Mouse (Mus musculus) monocyte, adult 2 months (primary cell): Measurements from ENCODE around the gene Hsd11b1.
A peak's percentile ranks its signal among the peaks of the same experiment; 100 is the strongest.

Experiments
- DNase-seq, 2 experiments: peaks; one replicate each; pipeline ENCODE4 v3.0.0; 2022; ENCODE audit warnings: low spot score in 2 of 2, low read depth in 1 of 2

Hsd11b1 gene

GRCm38 (mm10) chr1:193205431-193205830 is 58.4 kb downstream of the Hsd11b1 start:
- DNase-seq: no peak

DNA sequence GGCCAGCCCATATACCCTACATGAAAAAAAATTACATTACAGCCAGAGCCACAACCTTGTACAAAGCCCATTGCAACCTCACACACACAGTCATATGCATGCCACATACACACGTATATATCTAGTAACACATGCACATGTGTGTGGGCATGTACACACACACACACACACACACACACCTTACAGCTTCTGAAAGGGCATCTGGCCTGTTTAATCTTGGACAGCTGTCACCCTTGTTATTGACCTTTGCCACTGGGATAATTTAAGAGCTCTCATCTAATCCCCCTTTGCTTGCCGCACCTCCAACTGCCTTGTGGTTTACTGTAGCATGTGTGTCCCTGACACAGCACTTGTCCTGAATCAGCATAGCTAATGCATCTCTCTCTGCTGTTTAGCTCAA is 60.1 kb downstream of the Hsd11b1 start:
- no peak for DNase-seq

- peak; percentile 73 to 78 for DNase-seq
Measured at GRCm38 (mm10) chr1:193201383-193201778, 62.5 kb downstream of the Hsd11b1 start, which contains the start of gene Traf3ip3. Gene Traf3ip3 (minus strand): TSS chr1:193201703.

GRCm38 (mm10) chr1:193200640-193201382 is 63.1 kb downstream of the Hsd11b1 start:
- peak in 1 of 2 experiments; percentile 40 for DNase-seq

DNA sequence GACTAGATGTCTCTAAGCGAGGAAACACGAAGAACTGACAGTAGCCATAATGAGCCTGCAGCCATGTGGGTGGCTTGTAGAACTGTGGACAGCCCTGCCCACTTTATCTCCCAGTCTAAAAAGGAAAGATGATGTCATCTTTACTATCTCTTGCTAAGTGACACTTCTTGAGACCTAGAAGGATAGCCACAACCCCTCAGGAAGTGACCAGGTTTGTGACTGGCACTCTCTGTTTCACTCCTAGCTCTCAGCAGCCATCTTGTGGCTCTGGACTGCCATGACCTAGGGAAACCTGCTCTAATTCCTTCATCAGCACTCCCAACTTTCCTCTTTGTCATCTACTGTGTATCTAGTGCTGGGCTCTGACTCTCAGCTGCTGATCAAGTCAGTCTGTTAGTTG is 65.6 kb downstream of the Hsd11b1 start:
- no peak for DNase-seq

DNA sequence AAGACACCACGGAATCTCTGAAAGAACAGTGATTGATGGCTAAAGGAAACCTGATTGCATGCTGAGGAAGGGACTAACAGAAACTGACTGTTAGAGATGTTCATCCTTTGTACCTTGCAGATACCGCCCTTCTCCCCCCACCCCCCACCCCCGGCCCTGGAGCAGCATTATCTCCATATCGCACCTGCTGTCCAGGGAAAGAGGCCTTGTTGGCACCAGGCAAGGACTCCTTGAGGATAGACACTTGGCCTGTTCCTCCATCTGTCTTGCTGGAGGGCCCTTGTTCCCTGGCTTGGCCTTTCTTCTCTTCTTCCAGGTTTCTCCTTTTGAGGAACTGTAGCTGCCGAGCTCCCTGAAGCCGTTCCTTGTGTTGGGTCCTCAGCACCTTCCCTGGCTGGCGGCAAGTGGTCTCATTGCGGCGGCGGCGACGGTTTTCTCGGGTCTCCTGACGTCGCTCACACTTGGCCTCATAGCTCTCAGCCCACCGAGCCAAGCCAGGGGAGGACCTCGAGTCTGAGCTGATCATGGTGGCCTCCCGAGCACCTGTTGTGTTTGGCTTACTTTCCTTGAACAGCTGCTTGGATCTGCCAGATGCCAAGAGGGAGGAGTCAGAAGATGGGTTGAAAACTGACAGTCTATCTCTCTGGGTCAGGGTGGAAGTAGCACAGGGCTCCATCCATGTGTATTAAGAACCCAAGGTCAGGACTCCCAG is 66.2 kb downstream of the Hsd11b1 start:
- DNase-seq: no peak

DNA sequence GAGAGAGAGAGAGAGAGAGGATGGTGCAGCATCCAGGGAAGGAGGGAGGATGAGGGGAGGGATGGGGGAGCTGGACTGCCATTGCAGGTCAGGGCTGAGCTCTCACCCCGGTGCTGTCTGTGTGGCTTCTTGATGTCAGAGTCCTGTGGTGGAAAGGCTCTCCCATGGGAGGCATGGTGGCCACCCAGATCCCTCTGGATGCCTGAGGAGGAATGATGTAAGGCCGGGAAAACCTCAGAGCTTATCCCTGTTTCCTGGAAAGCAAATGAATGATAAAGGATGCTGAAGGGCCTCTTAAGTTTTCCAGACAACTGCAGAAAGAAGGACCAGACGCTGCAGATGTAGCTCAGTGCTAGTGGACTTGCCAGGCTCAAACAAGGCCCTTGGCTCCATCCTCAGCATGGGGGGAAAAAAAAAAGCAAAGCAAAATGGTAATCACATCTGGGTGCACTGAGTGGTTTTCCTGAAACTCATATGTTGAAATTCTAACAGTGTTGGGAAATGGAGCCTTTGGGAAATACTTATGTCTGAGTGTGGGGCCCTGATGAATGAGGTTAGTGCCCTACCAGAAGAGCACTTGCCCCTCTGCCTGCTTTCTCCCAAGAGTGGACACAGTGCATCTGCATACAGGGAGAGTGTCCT is 68.6 kb downstream of the Hsd11b1 start:
- no peak for DNase-seq

- DNase-seq: no peak
Measured at GRCm38 (mm10) chr1:193194416-193195140, 69.3 kb downstream of the Hsd11b1 start.

DNA sequence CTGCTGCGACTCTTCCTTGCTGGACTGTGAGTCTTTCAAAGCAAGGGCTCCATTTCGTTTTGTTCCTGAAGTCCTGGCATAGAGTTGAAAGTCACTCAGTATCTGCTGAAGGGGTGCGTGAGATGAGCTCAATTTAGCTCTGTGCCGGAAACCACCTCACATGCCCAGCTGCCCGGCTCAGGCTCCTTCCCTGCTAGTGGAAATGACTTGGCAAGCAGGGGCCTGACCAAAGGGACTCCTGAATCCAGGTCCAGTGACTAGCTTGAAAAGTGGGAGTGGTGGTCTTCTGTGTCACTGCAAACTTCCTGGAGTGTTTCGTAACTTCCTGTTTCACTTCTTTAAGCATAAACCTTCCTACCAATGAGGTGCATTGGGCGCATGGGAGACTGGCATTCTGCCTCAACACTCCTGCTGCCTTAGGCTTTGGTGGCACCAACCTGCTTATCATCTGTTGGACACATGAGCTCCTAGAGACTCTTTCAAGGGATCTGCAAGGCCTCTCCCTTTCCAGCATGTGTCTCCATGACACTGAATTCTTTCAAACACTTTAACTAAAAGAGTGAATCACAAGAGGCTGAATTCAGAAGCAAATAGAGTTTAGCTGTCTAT is 72.1 kb downstream of the Hsd11b1 start:
- peak in 1 of 2 experiments; percentile 13 for DNase-seq

DNA sequence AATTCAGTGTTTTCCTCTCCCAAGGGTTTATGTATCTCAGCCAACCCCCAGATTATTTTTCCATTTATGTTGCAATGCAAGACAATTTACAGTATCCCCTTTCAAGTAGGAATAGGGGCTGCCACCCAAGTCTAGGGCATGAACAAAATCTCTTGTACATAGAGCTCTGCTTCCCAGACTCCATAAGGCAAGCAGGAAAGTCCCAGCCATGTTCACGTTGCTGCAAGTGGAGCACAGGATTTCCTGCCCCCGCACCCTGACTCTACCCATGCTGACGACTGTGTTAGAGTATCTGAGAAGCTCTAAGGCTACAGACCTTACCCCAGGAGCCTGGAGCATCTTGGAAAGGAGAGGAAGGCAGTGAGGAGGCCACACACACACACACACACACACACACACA is 74.1 kb downstream of the Hsd11b1 start:
- DNase-seq: no peak

DNA sequence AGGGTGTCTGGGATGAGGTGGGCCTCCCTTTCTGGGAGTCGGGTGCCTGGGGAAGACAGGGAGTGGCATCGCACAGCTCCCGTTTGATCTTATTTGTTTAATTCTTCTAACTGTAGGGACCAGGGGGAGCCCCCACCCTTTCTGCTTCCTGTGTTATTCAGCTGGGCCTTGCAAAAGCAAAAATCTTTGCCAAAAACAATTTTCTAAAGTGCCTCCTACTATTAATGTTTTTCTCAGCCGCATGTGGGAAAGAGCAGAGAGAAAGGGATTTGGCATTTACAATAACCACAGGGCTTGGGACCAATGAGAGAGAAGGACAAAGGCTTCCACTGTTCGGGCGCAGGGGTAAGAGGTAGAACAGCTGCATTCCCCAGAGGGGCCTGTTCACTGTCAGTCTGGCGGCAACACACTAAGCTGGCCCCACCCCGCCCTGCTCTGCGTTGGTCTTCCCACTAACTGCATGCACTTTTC is 74.7 kb downstream of the Hsd11b1 start:
- DNase-seq: no peak

- no peak for DNase-seq
Measured at GRCm38 (mm10) chr1:193188257-193188656, 75.6 kb downstream of the Hsd11b1 start.

DNA sequence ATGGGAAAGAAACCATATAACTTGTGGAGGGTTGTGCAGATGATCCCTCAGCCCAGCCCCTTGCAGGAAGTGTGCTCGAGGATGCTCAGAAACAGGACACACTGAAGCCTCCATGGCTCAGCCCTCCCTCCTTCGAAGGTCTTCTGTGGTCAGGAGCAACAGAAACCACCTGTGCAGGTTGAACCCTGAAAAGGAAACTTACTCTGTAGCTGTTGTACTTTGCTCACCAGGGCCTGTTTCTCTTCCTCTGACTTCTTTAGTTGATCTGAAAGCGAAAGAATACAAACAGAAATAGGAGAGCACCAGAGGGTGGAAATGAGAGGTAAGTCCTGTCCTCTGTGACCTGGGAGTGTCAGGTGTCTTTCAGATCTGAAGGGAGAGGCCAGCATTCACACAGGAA is 82.8 kb downstream of the Hsd11b1 start:
- DNase-seq: no peak

DNA sequence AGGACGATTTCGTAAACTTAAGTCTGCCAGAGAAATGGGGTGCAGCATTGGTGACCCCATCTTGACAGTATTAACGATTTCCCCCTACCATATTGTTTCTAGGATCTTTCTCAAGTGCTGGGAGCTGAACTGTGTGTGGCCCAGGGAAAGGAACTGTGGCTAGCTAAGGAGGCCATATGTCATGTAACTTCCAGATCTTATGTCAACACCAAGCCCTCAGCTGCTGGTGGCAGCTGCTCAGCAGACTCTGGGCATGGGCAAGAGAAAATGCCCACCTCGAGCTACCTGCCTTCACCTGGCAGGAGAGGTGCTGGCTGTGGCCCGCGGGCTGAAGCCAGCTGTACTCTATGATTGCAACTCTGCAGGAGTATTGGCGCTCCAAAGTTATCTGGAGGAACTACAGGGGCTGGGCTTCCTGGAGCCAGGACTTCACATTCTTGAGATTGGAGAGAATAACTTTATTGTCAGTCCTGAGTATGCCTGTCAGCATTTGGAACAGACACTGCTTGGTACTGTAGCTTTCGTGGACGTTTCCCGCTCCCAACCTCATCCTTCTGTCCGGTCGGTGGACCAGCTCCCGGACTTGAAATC is 89.6 kb downstream of the Hsd11b1 start:
- DNase-seq: no peak

DNA sequence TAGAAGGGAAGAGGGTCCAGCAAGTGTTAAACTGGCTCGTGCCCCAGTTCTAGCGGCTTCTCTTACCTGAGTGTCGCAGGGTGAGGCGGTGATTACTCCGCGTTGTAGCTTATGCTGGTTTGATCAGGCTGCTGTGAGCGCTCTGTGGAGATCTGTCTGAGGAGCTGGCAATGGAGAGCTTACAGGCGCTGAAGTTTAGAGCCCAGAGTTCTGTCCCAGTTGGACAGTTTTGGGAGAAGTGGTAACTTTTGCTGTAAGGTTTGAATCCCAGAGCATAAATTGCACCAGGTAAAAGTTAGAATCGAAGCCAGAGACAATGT is 90.1 kb downstream of the Hsd11b1 start:
- DNase-seq: no peak

DNA sequence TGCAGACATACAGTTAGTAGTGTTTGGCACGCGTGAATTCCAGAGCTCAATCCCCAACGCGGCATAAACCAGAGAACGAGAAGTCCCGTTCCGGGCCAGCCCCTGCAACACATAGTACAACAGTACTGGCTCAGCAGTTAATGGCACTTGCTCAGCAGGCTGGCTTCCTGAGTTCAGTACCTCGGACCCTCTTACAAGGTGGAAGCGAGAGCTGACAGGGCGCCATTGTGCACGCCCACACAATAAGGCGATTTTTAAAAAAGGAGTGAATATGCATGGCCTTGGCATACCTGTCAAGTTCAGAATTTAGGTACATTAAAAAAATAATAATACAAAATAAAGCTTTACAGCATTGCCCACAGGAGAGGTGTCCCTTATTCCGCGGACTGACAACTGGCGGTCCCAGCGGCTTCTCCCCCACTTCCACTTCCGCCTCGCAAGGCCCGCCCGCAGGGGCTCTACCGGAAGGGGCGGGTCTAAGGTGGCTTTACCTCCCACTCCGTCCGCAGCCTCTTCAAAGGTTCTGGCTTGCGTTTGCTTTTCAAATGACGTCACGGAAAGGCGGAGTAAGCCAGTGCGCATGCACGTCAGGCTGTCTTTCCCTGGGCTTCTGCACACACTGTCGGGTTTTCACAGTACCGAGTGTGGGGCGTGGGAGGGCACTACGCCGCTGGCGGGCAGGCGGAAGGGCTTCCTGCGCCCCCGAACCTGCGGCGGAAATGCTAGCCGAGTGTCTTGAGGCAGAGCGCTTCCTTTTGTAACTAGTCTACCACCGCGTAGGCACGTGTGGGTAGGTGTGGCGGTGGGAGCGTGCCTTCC is 90.7 kb downstream of the Hsd11b1 start:
- peak; percentile 86 to 93 for DNase-seq
